Mouse (Mus musculus): ENCODE measurements around the gene Fkbp2. TPM values are rescaled to one million over a fixed set of nuclear protein-coding genes. Genes with fewer than 3 reads are reported as not detected.
A peak's percentile ranks its signal among the peaks of the same experiment; 100 is the strongest.

The Fkbp2 gene
- polyA plus RNA-seq, 1 experiment from 2014 or later = 167 TPM

- no peak for ATAC-seq
- ChIA-PET POLR2A (interaction anchor here (0.7 to 7.0 kb wide), 6 partner anchors 15 to 622 kb away, joined by 3 to 44 read pairs (median 4); partner anchors contain the start of genes Bad, Gpr137 and Vegfb), CTCF (interaction anchor here (1.1 kb wide), 1 partner anchor 11 kb away, joined by 3 read pairs; no protein-coding TSS in a partner anchor)
- in situ Hi-C loops (cut with MboI; ENCODE audit: low pct_unique_long_range_greater_than_20kb) = no loop called here
- no peak for DNase-seq (ENCODE audit: low read depth, low spot score)
- TF ChIP-seq CTCF (IDR thresholded peaks at IDR 0.05) = no peak
- H3K27me3 ChIP-seq = no peaks in the 10 kb centered on the region
Measured at GRCm38 (mm10) chr19:6973581-6974190, 6.6 kb downstream of the Fkbp2 start.

GRCm38 (mm10) chr19:6972247-6972917, 7.9 kb downstream of the Fkbp2 start:
- no peaks in the 10 kb centered on the region for H3K27me3 ChIP-seq
- DNase-seq (ENCODE audit: low read depth, low spot score) (no peak), ATAC-seq (no peak)
- ChIA-PET POLR2A (interaction anchor here (0.8 to 3.7 kb wide), 3 partner anchors 15 to 31 kb away, joined by 3 to 20 read pairs (median 3); partner anchors contain the start of gene Bad), CTCF (interaction anchor here (1.1 to 1.4 kb wide), 3 partner anchors 7 to 22 kb away, joined by 3 to 4 read pairs (median 4); no protein-coding TSS in a partner anchor)
- in situ Hi-C loops (cut with MboI; ENCODE audit: low pct_unique_long_range_greater_than_20kb) = no loop called here
- TF ChIP-seq CTCF (IDR thresholded peaks at IDR 0.05) = no peak

GRCm38 (mm10) chr19:6971644-6972043, 8.7 kb downstream of the Fkbp2 start:
- no peak for TF ChIP-seq CTCF (IDR thresholded peaks at IDR 0.05)
- ChIA-PET CTCF (interaction anchor here (1.1 to 3.6 kb wide), 5 partner anchors 8 to 47 kb away, joined by 3 to 21 read pairs (median 4); no protein-coding TSS in a partner anchor), POLR2A (interaction anchor here (0.6 to 3.7 kb wide), 4 partner anchors 11 to 30 kb away, joined by 3 to 20 read pairs (median 5); partner anchors contain the start of genes Bad and Gpr137)
- in situ Hi-C loops (cut with MboI; ENCODE audit: low pct_unique_long_range_greater_than_20kb) = no loop called here
- no peak for DNase-seq (ENCODE audit: low read depth, low spot score)
- no peak for ATAC-seq
- no peaks in the 10 kb centered on the region for H3K27me3 ChIP-seq

- TF ChIP-seq CTCF (IDR thresholded peaks at IDR 0.05) = no peak
- no peaks in the 10 kb centered on the region for H3K27me3 ChIP-seq
- no peak for DNase-seq (ENCODE audit: low read depth, low spot score)
- POLR2A ChIA-PET = interaction anchor here (0.6 to 3.7 kb wide), 7 partner anchors 14 to 130 kb away, joined by 3 to 20 read pairs (median 4); partner anchors contain the start of genes Bad, Gpr137 and Rps6ka4
- ATAC-seq = no peak
- CTCF ChIA-PET = interaction anchor here (1.0 to 3.6 kb wide), 8 partner anchors 9 to 48 kb away, joined by 3 to 21 read pairs (median 8); partner anchors contain the start of gene Fkbp2
- in situ Hi-C loops (cut with MboI; ENCODE audit: low pct_unique_long_range_greater_than_20kb) = no loop called here
Measured at GRCm38 (mm10) chr19:6970460-6971085, 9.7 kb downstream of the Fkbp2 start.

GRCm38 (mm10) chr19:6969665-6970381, 10.5 kb downstream of the Fkbp2 start:
- peak; percentile 65 for ATAC-seq
- no peak for TF ChIP-seq CTCF (IDR thresholded peaks at IDR 0.05)
- POLR2A ChIA-PET = interaction anchor here (0.6 to 3.7 kb wide), 7 partner anchors 11 to 130 kb away, joined by 3 to 20 read pairs (median 4); partner anchors contain the start of genes Bad, Gpr137 and Rps6ka4
- CTCF ChIA-PET = interaction anchor here (1.0 to 3.6 kb wide), 8 partner anchors 9 to 48 kb away, joined by 3 to 21 read pairs (median 8); partner anchors contain the start of gene Fkbp2
- H3K27me3 ChIP-seq = no peaks in the 10 kb centered on the region
- in situ Hi-C loops (cut with MboI; ENCODE audit: low pct_unique_long_range_greater_than_20kb) = no loop called here
- DNase-seq (ENCODE audit: low read depth, low spot score) = no peak

GRCm38 (mm10) chr19:6969291-6969664, 11.0 kb downstream of the Fkbp2 start:
- no peaks in the 10 kb centered on the region for H3K27me3 ChIP-seq
- ATAC-seq = no peak
- TF ChIP-seq CTCF (IDR thresholded peaks at IDR 0.05) = no peak
- POLR2A ChIA-PET = interaction anchor here (0.9 to 3.7 kb wide), 4 partner anchors 12 to 26 kb away, joined by 3 to 20 read pairs (median 6); partner anchors contain the start of genes Bad and Gpr137
- DNase-seq (ENCODE audit: low read depth, low spot score) = no peak
- in situ Hi-C loops (cut with MboI; ENCODE audit: low pct_unique_long_range_greater_than_20kb) = no loop called here
- CTCF ChIA-PET = interaction anchor here (1.1 to 3.6 kb wide), 5 partner anchors 10 to 45 kb away, joined by 6 to 21 read pairs (median 11); partner anchors contain the start of gene Fkbp2

- no peak for ATAC-seq
- in situ Hi-C loops (cut with MboI; ENCODE audit: low pct_unique_long_range_greater_than_20kb) = no loop called here
- ChIA-PET POLR2A (interaction anchor here (0.9 to 3.7 kb wide), 5 partner anchors 12 to 26 kb away, joined by 3 to 20 read pairs (median 6); partner anchors contain the start of genes Bad and Gpr137), CTCF (interaction anchor here (0.9 to 3.6 kb wide), 3 partner anchors 11 to 17 kb away, joined by 3 to 21 read pairs (median 10); no protein-coding TSS in a partner anchor)
- TF ChIP-seq CTCF (IDR thresholded peaks at IDR 0.05) = no peak
- H3K27me3 ChIP-seq = no peaks in the 10 kb centered on the region
- no peak for DNase-seq (ENCODE audit: low read depth, low spot score)
Measured at GRCm38 (mm10) chr19:6968491-6969271, 11.6 kb downstream of the Fkbp2 start.

- no peaks in the 10 kb centered on the region for H3K27me3 ChIP-seq
- no peak for DNase-seq (ENCODE audit: low read depth, low spot score)
- TF ChIP-seq CTCF (IDR thresholded peaks at IDR 0.05) = no peak
- in situ Hi-C loops (cut with MboI; ENCODE audit: low pct_unique_long_range_greater_than_20kb) = no loop called here
- CTCF ChIA-PET = no interaction called here
- no peak for ATAC-seq
- POLR2A ChIA-PET = interaction anchor here (1.2 to 1.3 kb wide), 2 partner anchors 14 to 15 kb away, joined by 3 to 4 read pairs; partner anchors contain the start of genes Bad and Gpr137
Measured at GRCm38 (mm10) chr19:6956461-6956860, 23.8 kb downstream of the Fkbp2 start.

GRCm38 (mm10) chr19:6955424-6955823, 24.9 kb downstream of the Fkbp2 start:
- no peak for TF ChIP-seq CTCF (IDR thresholded peaks at IDR 0.05)
- H3K27me3 ChIP-seq = no peaks in the 10 kb centered on the region
- in situ Hi-C loops (cut with MboI; ENCODE audit: low pct_unique_long_range_greater_than_20kb) = no loop called here
- DNase-seq (ENCODE audit: low read depth, low spot score) = no peak
- POLR2A ChIA-PET = interaction anchor here (1.3 kb wide), 2 partner anchors 14 to 20 kb away, joined by 3 to 4 read pairs; partner anchors contain the start of genes Bad and Gpr137
- CTCF ChIA-PET = interaction anchor here (1.4 to 2.0 kb wide), 4 partner anchors 12 to 24 kb away, joined by 4 to 5 read pairs (median 5); partner anchors contain the start of genes Bad, Gpr137, Plcb3 and Ppp1r14b
- no peak for ATAC-seq

All from Patski (cell line).